Mouse (Mus musculus) mouse trophoblast stem cell (cell line): Measurements from ENCODE around the gene Asb1.

Experiments used
- in situ Hi-C, 2 experiments: fragments of 300-500 bp; cut with MseI, MboI; formaldehyde crosslinking; loops; 2 replicates in 1 of 2; 3 replicates in 1 of 2; pipeline ENCODE4 v1.15.1; 2025

Asb1 gene

DNA sequence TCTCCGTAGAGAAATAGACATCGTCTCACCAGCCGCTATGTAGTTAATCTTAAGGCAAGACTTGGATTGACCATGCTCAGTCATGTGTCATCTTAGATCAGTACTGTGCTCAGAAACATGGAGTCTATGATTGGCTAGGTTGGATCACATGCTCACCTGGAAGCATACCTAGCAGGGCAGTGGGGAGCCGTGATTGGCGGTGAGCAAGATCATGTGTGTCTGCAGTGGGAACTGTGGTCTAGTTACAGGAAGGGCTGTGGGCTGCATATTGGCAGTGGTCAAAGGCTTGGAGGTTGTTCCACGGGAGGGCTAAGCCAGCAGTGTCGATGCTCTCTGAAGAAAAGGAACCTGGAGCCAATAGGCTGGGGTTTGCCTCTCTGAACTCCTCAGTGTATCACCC, 66.4 kb downstream of the Asb1 start:
- in situ Hi-C loops, result no loop called here

- in situ Hi-C loops, result no loop called here
Observed at GRCm38 (mm10) chr1:91607141-91607540, 66.8 kb downstream of the Asb1 start.
